Mouse (Mus musculus) bone marrow macrophage, adult 2 months (primary cell): ENCODE measurements at regions not wholly inside any gene's neighbourhood (a gene's known extent, or its start where the extent isn't known, plus 50 kb on each side); places are given as distances from the start of the nearest gene placed in this dataset.

Source experiments
- CTCF ChIP-seq: IDR thresholded peaks from 2 replicates; pipeline ENCODE4 v1.5.1; 2012; ENCODE audit warnings: low read depth, mild to moderate bottlenecking, low read length, moderate library complexity
- POLR2A ChIP-seq: IDR thresholded peaks from 2 replicates; pipeline ENCODE4 v1.6.1; 2012; ENCODE audit warnings: mild to moderate bottlenecking, low read depth, low read length, borderline replicate concordance

DNA sequence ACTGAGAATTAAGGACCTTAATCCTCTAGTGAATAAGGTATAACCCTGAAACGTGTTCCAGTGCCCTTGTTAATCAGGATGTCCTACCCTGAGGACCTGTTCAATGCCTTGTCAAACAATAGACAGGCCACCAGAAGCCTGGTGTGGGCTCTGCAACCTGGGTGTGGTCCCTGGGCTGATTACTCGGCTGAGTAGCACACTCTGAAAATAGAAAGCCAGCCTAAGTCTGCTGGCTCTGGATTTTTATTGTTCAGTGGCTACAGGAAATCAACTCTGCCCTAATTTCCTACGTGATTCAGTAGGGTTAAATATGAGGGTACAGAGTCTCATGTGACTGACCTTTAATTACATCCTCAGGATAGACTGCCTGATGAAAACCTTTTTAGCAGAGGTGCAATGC, 113.9 kb upstream of the Adgrl4 start:
- TF ChIP-seq CTCF (no peak), POLR2A (no peak)
